Mouse (Mus musculus) kidney, embryonic 16.5 days (tissue): Measurements from ENCODE around the gene Ltbr. TPM values are rescaled to one million over a fixed set of nuclear protein-coding genes. Genes with fewer than 3 reads are reported as not detected.
"Not testable (repeated sequence)": the region's sequence is repeated elsewhere in the genome, so short reads cannot be mapped to it uniquely, and the experiment has no call there.

Source experiments
- ATAC-seq: fragments of 200-750 bp; cut with Nextera tagmentation; 2 replicates; pipeline ENCODE4 v1.8.0; 2017; ENCODE audit warnings: moderate TSS enrichment; ENCODE audit not compliant: low FRiP score, low TSS enrichment
- H3K27ac ChIP-seq: fragments of 300-500 bp; sonication (generic); 2 replicates; pipeline ENCODE4 v1.5.1; 2014; ENCODE audit warnings: low read length
- H3K27me3 ChIP-seq: fragments of 300-500 bp; sonication (generic); 2 replicates; pipeline ENCODE4 v1.6.1; 2014; ENCODE audit warnings: low read length, control low read depth, mixed read lengths; ENCODE audit not compliant: insufficient read depth
- H3K36me3 ChIP-seq: fragments of 300-500 bp; sonication (generic); 2 replicates; pipeline ENCODE4 v1.6.1; 2014; ENCODE audit warnings: low read length, control low read depth, mixed read lengths; ENCODE audit not compliant: insufficient read depth
- H3K4me1 ChIP-seq: fragments of 300-500 bp; sonication (generic); 2 replicates; pipeline ENCODE4 v1.6.1; 2014; ENCODE audit warnings: low read length, control low read depth, mixed read lengths; ENCODE audit not compliant: insufficient read depth
- H3K4me2 ChIP-seq: fragments of 300-500 bp; sonication (generic); replicated peaks from 2 replicates; pipeline ENCODE4 v1.6.1; 2014; ENCODE audit warnings: low read depth, low read length
- H3K4me3 ChIP-seq: fragments of 300-500 bp; sonication (generic); 2 replicates; pipeline ENCODE4 v1.5.1; 2014; ENCODE audit warnings: mild to moderate bottlenecking, low read length
- H3K9ac ChIP-seq: fragments of 300-500 bp; sonication (generic); replicated peaks from 2 replicates; pipeline ENCODE4 v1.6.1; 2014; ENCODE audit warnings: low read length
- H3K9me3 ChIP-seq: fragments of 300-500 bp; sonication (generic); 2 replicates; pipeline ENCODE4 v1.6.1; 2016; ENCODE audit warnings: low read length, control low read depth
- WGBS: fragments of 180-500 bp; shearing (Covaris S2); extraction: QIAGEN DNeasy Blood & Tissue Kit; methylation state at CpG from one replicate; pipeline ENCODE4 v1.1.7; 2014; 5-methylcytosine and 5-hydroxymethylcytosine counted together
- polyA plus RNA-seq: library from polyadenylated mRNA; unstranded; fragments of >200 nt; fragmentation: Nextera tagmentation; extraction: Ambion mirVana; gene quantifications from 2 replicates; pipeline ENCODE4 v1.2.1, GENCODE M21; 2015

The Ltbr gene
- polyA plus RNA-seq, 1 experiment from 2014 or later: 73.7 TPM

DNA sequence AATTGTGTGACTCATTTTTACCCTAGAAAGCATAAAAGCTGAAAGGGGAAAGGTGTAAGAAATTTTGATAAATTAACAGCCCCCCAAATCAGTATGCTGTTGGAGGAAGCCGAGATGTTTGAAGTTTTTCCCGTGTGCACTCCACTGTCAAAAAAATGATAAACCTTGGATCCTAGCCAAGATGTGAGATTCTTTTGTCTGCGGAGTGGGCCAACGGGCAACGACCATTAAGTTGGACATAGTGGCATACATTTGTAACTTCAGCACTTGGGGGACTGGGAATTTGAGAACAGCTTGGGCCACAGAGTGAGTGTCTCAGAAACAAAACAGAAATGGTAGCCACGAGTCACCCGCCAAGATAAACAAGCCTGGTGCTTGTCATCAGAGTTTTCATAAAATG is 3.4 kb upstream of the Ltbr start:
- no peak overlapping the region for H3K4me2 ChIP-seq
- 0 out of 2 replicates have a peak, but pooled peaks cover under 1% of the 10 kb centered on the region for H3K36me3 ChIP-seq
- no peaks in the 10 kb centered on the region for H3K9me3 ChIP-seq
- H3K9ac ChIP-seq: no peak overlapping the region
- peaks cover 16% of the 10 kb centered on the region for H3K27me3 ChIP-seq
- no peak overlapping the region for H3K27ac ChIP-seq
- H3K4me3 ChIP-seq: no peak overlapping the region
- ATAC-seq: no peak
- peaks cover 26% of the 10 kb centered on the region for H3K4me1 ChIP-seq
- WGBS: 52% methylated on average over 7 of the region's 7 CpGs

DNA sequence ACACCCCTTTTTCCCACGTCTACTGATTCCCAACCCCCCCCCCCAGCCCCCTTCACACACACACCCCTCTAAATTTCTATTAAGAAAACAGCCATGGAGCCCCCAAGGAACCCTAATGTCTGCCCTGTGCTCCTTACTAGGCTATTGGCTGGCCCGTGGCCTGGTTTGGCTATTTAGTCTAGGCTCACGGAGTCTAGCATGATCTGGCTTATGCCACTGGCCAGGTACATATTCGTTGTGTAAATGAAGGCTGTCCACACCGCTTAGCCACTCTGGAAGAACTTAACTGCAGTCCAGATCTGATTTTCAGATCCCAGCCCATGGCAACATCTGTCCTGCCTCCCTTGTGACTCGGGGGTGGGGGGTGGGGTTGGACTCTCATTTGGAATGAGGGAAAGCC is 1.1 kb upstream of the Ltbr start:
- no peaks in the 10 kb centered on the region for H3K27me3 ChIP-seq
- no peak for ATAC-seq
- no peak overlapping the region for H3K9ac ChIP-seq
- WGBS: 73% methylated on average over 6 of the region's 6 CpGs
- no peak overlapping the region for H3K4me2 ChIP-seq
- no peak overlapping the region for H3K27ac ChIP-seq
- H3K4me1 ChIP-seq: peaks cover 30% of the 10 kb centered on the region
- H3K4me3 ChIP-seq: no peak overlapping the region
- H3K36me3 ChIP-seq: peaks cover 9% of the 10 kb centered on the region; the same call in 1 of the 2 replicates
- H3K9me3 ChIP-seq: no peaks in the 10 kb centered on the region

DNA sequence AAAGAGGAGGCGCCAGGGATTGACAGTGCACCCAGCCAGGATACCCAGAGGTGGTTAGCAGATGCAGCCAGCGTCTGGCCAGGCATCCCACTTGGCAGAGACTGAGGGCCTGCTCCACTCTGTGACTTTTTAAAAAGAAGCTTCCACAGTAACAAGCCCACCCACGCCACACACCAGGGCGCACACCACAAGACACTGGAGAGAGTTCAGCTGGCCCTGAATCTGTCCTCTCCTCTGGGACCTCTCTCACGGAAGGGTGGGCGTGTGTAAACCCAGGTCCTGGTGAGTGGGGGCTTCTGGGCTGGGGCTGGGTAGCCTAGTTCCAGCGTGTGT is 512 bp upstream of the Ltbr start:
- Histone ChIP-seq H3K4me1 (peaks cover 34% of the 10 kb centered on the region), H3K27ac (peak overlapping the region; percentile 84), H3K9ac (peak overlapping the region; percentile 92), H3K9me3 (no peaks in the 10 kb centered on the region), H3K4me3 (peak overlapping the region; percentile 70), H3K27me3 (no peaks in the 10 kb centered on the region), H3K4me2 (peak overlapping the region; percentile 80), H3K36me3 (peaks cover 12% of the 10 kb centered on the region; the same call in 1 of the 2 replicates)
- WGBS: 52% methylated on average over 7 of the region's 7 CpGs
- peak; percentile 25 for ATAC-seq

DNA sequence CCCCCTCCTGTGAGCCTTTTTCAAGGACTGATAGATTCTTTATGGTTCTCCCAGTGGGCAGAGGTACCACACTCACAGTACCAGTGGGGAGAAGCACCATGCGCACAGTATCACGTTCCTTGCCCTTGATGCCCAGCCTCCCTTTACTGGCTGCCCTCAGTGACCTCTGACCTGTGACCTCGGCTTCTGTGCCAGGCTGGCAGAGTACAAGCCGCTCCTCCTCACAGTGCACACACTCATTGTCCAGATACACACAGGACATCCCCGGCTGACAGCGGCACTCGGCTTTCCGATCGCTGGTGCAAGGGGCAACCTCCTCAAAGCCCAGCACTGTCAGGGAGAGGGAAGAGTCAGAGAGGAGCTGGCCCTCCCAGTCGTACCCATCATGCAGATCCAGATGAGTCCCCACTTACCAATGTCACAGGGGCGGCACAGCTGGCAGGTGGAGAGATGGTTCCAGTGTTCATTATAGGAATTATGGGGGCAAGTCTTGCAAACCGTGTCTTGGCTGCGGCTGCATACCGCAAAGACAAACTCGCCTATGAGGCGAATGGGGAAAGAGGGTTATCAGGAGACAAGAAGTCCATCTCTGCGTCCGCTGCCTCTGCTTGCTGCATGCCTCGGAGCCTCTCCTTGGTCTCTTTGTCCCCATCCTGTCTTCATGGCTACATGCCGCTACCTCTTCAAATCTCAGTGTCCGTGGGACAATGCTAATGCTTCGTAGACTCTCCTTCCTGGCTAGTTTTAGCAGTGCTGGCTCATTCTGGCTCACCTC is 917 bp downstream of the Ltbr start:
- peak overlapping the region; percentile 84 for H3K27ac ChIP-seq
- H3K36me3 ChIP-seq: peaks cover 17% of the 10 kb centered on the region; the same call in 1 of the 2 replicates
- H3K9ac ChIP-seq: peak overlapping the region; percentile 92
- H3K4me1 ChIP-seq: peaks cover 37% of the 10 kb centered on the region
- no peaks in the 10 kb centered on the region for H3K27me3 ChIP-seq
- H3K9me3 ChIP-seq: no peaks in the 10 kb centered on the region
- ATAC-seq: no peak
- 51% methylated on average over 22 of the region's 22 CpGs for WGBS
- H3K4me3 ChIP-seq: peak overlapping the region; percentile 70
- peak overlapping the region; percentile 80 for H3K4me2 ChIP-seq

DNA sequence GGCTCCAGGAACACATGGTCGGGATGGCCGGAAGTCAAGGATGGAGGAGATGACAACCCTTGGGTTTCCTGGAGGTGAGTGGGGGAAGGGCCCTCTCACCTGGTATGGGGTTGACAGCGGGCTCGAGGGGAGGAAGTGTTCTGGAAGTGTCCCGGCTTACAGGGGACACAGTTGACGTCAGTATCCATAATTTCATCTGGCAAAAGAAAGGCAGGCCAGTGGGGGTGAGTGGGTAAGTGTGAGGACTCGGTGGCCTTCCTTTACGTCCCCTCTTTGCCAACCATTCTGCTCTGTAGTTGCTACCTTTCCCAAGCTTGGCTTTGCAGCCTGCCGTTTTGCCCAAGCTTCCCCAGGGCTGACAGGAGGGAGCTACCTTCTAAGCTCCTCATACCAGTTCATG is 1.5 kb downstream of the Ltbr start:
- peaks cover 20% of the 10 kb centered on the region; the same call in 1 of the 2 replicates for H3K36me3 ChIP-seq
- H3K4me3 ChIP-seq: peak overlapping the region; percentile 70
- H3K4me1 ChIP-seq: peaks cover 37% of the 10 kb centered on the region
- H3K9me3 ChIP-seq: no peaks in the 10 kb centered on the region
- no peak for ATAC-seq
- H3K4me2 ChIP-seq: peak overlapping the region; percentile 80
- no peak overlapping the region for H3K27ac ChIP-seq
- no peaks in the 10 kb centered on the region for H3K27me3 ChIP-seq
- peak overlapping the region; percentile 92 for H3K9ac ChIP-seq
- WGBS: 78% methylated on average over 9 of the region's 9 CpGs

DNA sequence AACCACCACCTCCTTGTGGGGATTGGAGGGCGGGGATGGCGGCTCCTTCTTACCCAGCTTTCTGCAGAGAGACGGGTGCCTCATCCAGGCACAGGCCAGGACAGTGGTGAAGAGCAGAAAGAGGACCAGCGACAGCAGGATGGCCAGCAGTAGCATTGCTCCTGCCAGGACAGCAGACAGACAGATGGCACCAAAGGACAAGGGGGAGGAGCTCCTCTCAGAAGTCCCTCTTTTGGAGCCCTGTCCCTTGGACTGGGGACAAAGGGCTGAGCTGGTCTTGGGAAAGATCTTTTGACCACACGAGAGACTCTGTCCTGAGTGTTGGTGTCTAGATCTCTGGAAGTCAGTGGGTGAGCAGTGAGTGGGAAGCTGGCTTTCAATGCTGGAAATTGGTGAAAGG is 4.3 kb downstream of the Ltbr start:
- Histone ChIP-seq H3K4me2 (no peak overlapping the region), H3K4me1 (peaks cover 33% of the 10 kb centered on the region), H3K36me3 (peaks cover 33% of the 10 kb centered on the region), H3K4me3 (no peak overlapping the region), H3K9me3 (no peaks in the 10 kb centered on the region), H3K9ac (no peak overlapping the region), H3K27me3 (no peaks in the 10 kb centered on the region), H3K27ac (no peak overlapping the region)
- no peak for ATAC-seq
- WGBS: 45% methylated on average over 5 of the region's 5 CpGs

DNA sequence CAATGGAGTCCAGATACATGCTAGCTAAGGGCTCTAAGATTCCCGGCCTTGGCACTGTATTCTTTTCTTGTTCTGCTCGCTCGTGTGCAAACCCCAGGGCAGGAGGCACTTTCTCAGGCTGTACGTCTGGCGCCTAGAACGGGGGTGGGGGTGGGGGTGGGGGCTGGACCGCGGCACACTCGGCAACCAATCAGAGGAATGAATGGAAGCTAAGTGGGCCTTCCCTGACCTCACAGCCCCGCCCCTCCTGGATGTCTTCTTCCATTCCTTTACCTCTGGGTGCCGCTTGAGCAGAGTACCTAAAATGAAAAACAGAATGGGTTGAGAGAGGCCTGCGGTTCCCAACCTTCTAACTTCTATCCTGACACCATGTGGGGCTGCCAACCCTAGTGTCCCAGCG is 4.8 kb downstream of the Ltbr start:
- Histone ChIP-seq H3K9me3 (no peaks in the 10 kb centered on the region), H3K27ac (no peak overlapping the region), H3K36me3 (peaks cover 33% of the 10 kb centered on the region), H3K4me2 (no peak overlapping the region), H3K4me3 (no peak overlapping the region), H3K9ac (no peak overlapping the region), H3K4me1 (peaks cover 28% of the 10 kb centered on the region), H3K27me3 (no peaks in the 10 kb centered on the region)
- 23% methylated on average over 13 of the region's 13 CpGs for WGBS
- no peak for ATAC-seq

DNA sequence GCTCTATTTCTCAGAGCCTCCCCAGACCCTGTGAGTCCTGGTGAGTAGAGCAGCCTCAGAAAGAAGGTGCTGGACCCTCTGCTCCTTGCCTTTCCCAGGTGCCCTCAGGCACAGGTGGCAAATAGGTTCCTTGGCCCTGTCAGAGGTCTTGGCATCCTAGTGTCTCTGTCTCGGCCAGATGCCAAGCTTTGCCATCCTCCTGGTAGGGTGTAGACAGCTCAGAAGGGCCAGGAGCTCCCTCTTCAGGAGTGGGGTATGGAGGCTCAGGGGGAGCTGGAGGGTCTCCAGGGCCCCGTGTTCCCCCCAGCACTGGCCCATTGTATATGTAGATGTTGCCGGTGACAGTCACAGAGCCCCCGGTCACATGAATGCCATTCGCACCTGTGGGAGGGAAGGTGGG is 6.6 kb downstream of the Ltbr start:
- Histone ChIP-seq H3K27ac (no peak overlapping the region), H3K36me3 (peaks cover 33% of the 10 kb centered on the region), H3K4me3 (no peak overlapping the region), H3K9me3 (no peaks in the 10 kb centered on the region), H3K4me2 (no peak overlapping the region), H3K4me1 (peaks cover 26% of the 10 kb centered on the region), H3K9ac (no peak overlapping the region), H3K27me3 (no peaks in the 10 kb centered on the region)
- no peak for ATAC-seq
- 93% methylated on average over 5 of the region's 5 CpGs for WGBS

DNA sequence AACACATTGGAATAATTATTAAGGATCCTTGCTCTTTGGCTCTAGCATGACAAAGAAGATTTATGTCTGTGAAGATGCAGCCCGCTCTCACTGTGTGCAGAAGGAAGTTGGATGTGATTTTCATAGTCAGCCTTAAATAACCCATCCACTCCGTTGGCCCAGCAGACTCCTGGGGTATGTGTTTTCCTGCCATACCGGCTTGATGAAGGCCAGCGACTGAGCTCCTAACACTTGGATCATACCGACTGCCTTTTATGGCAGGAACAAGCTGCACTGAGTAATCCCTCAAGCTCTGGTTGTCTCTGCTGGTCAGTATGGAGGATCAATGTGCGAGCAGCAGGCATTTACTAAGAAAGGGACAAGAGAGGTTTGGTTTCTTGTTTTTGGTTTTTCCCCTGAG is 8.2 kb downstream of the Ltbr start:
- ATAC-seq: no peak
- H3K27ac ChIP-seq: no peak overlapping the region
- H3K4me2 ChIP-seq: no peak overlapping the region
- no peak overlapping the region for H3K9ac ChIP-seq
- peaks cover 24% of the 10 kb centered on the region for H3K36me3 ChIP-seq
- H3K4me3 ChIP-seq: no peak overlapping the region
- peaks cover 17% of the 10 kb centered on the region for H3K4me1 ChIP-seq
- H3K9me3 ChIP-seq: no peaks in the 10 kb centered on the region
- H3K27me3 ChIP-seq: no peaks in the 10 kb centered on the region
- WGBS: 84% methylated on average over 6 of the region's 6 CpGs

DNA sequence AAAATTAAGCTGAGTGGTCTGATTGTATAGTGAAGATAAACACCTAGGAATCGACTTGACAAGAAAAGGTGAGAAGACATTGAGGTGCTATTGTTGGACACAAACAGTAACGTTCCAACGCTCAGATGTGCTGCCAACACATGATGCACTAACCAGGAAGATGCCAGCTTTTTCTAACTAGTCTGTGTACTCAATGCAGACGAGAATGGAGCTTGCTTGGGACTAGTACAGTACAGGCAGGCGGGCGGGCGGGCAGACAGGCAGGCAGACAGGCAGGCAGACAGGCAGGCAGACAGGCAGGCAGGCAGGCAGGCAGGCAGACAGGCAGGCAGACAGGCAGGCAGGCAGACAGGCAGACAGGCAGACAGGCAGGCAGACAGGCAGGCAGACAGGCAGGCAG is 9.3 kb downstream of the Ltbr start:
- not testable (repeated sequence) for H3K27ac ChIP-seq, ATAC-seq, H3K9ac ChIP-seq, H3K9me3 ChIP-seq, H3K27me3 ChIP-seq, H3K4me2 ChIP-seq, H3K4me3 ChIP-seq
- WGBS: 92% methylated on average over 7 of the region's 7 CpGs
- H3K4me1 ChIP-seq: peaks cover 16% of the 10 kb centered on the region
- peaks cover 23% of the 10 kb centered on the region for H3K36me3 ChIP-seq
